Mouse (Mus musculus) neural tube, embryonic 10.5 days (tissue): Measurements from ENCODE around the gene Tcta.
A peak's percentile ranks its signal among the peaks of the same experiment; 100 is the strongest.
"Not testable (repeated sequence)": the region's sequence is repeated elsewhere in the genome, so short reads cannot be mapped to it uniquely, and the experiment has no call there.

ENCODE experiments used
- DNase-seq: peaks from one replicate; pipeline ENCODE4 v3.0.0-alpha.2; 2017; ENCODE audit warnings: low spot score; ENCODE audit errors: extremely low spot score

The Tcta gene

GRCm38 (mm10) chr9:108305629-108306520, at the start of gene Tcta, which contains the start of gene Rhoa:
Gene Tcta (minus strand): TSS chr9:108306160.
Gene Rhoa (plus strand): TSS chr9:108306129.
- peak; percentile 94 for DNase-seq

- DNase-seq, result no peak
Measured at GRCm38 (mm10) chr9:108349727-108350126, 43.8 kb upstream of the Tcta start.

- no peak for DNase-seq
Measured at GRCm38 (mm10) chr9:108348290-108348680, 42.3 kb upstream of the Tcta start.

- peak; percentile 91 for DNase-seq
Measured at GRCm38 (mm10) chr9:108347540-108348289, 41.8 kb upstream of the Tcta start, which contains the start of gene Usp4. Gene Usp4 (plus strand): TSS chr9:108347853.

- DNase-seq, result no peak
Measured at GRCm38 (mm10) chr9:108347024-108347423, 41.1 kb upstream of the Tcta start.

GRCm38 (mm10) chr9:108344471-108344870, 38.5 kb upstream of the Tcta start:
- DNase-seq, result no peak

GRCm38 (mm10) chr9:108343835-108344234, 37.9 kb upstream of the Tcta start:
- DNase-seq, result no peak

GRCm38 (mm10) chr9:108343331-108343730, 37.4 kb upstream of the Tcta start:
- DNase-seq, result no peak

GRCm38 (mm10) chr9:108342301-108342831, 36.4 kb upstream of the Tcta start:
- no peak for DNase-seq

GRCm38 (mm10) chr9:108341801-108342200, 35.8 kb upstream of the Tcta start:
- no peak for DNase-seq

- DNase-seq, result no peak
Measured at GRCm38 (mm10) chr9:108341139-108341475, 35.1 kb upstream of the Tcta start.

- DNase-seq, result peak; percentile 15
Measured at GRCm38 (mm10) chr9:108340258-108341138, 34.5 kb upstream of the Tcta start.

GRCm38 (mm10) chr9:108339886-108340257, 33.9 kb upstream of the Tcta start:
- DNase-seq, result peak; percentile 15

- DNase-seq, result peak; percentile 91
Measured at GRCm38 (mm10) chr9:108338886-108339781, 33.2 kb upstream of the Tcta start, which contains the start of gene Gpx1. Gene Gpx1 (plus strand): TSS chr9:108338903.

- peak; percentile 24 for DNase-seq
Measured at GRCm38 (mm10) chr9:108338551-108338885, 32.6 kb upstream of the Tcta start.

GRCm38 (mm10) chr9:108337848-108338550, 32.0 kb upstream of the Tcta start:
- DNase-seq, result no peak

- no peak for DNase-seq
Measured at GRCm38 (mm10) chr9:108325811-108326210, 19.9 kb upstream of the Tcta start.

- no peak for DNase-seq
Measured at GRCm38 (mm10) chr9:108324784-108325183, 18.8 kb upstream of the Tcta start.

- not testable (repeated sequence) for DNase-seq
Measured at GRCm38 (mm10) chr9:108322054-108322453, 16.1 kb upstream of the Tcta start.
